Mouse (Mus musculus) neutrophil, adult 65 days (primary cell): ENCODE data around the gene Prss38. TPM values are rescaled to one million over a fixed set of nuclear protein-coding genes. Genes with fewer than 3 reads are reported as not detected.

Experiments
- total RNA-seq: library from RNA; stranded (reverse); gene quantifications from 2 replicates; pipeline ENCODE4 v1.2.4, GENCODE M21; 2023

The Prss38 gene
- not detected in 2 replicates for total RNA-seq

DNA sequence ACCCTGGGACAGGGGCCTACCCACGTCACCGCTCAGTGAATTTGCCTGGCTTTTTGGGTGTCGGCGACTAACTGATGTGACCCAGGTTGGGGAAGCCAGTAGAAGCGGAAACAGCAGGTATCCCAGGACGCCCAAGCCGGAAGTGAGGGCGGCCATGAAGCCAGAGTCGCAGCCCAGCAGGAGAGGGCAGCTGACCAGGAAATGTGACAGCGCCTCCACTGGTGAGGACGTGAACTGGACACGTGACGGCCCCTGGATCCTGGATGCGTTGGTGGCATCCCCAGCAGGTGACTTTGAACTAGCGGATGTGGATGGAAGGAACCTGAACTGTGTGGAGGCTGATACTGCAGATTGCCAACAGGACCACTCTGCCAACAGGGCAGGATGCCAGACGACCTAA is at the start of gene Prss38:
Gene Prss38 (minus strand): TSS at position 183 of the 400 bp plus-strand sequence.

Other genes starting within 250 kb of the Prss38 start
- gene Obscn, start 239.3 kb downstream of the Prss38 start, total RNA-seq = not detected in 2 replicates
- gene Iba57, start 211.9 kb downstream of the Prss38 start, total RNA-seq = 2.1 and 4.1 TPM in 2 replicates
- 0.18 TPM in 1 of 2 replicates, not detected in the other for gene Gjc2, start 192.4 kb downstream of the Prss38 start, total RNA-seq
- 9.7 and 11.8 TPM in 2 replicates for gene Guk1, start 183.4 kb downstream of the Prss38 start, total RNA-seq
- gene Mrpl55, start 173.2 kb downstream of the Prss38 start, total RNA-seq = 7.0 and 7.5 TPM in 2 replicates
- gene 2310033P09Rik, start 167.3 kb downstream of the Prss38 start, total RNA-seq = 11.5 and 12.7 TPM in 2 replicates
- 338 and 342 TPM in 2 replicates for gene Arf1, start 147.4 kb downstream of the Prss38 start, total RNA-seq
- not detected in 2 replicates for gene Wnt3a, start 84.9 kb downstream of the Prss38 start, total RNA-seq
- gene Wnt9a, start 68.7 kb downstream of the Prss38 start, total RNA-seq = not detected in 2 replicates
- gene Jmjd4, start 74.4 kb upstream of the Prss38 start, total RNA-seq = 0.77 and 1.1 TPM in 2 replicates
- gene Snap47, start 75.5 kb upstream of the Prss38 start, total RNA-seq = 1.9 and 3.1 TPM in 2 replicates
- gene Zfp867, start 96.8 kb upstream of the Prss38 start, total RNA-seq = 0.22 and 0.29 TPM in 2 replicates
- 8.4 and 9.8 TPM in 2 replicates for gene Zkscan17, start 151.1 kb upstream of the Prss38 start, total RNA-seq
- 522 and 613 TPM in 2 replicates for gene Nlrp3, start 165.9 kb upstream of the Prss38 start, total RNA-seq
- not detected in 2 replicates for gene Olfr222, start 200.6 kb upstream of the Prss38 start, total RNA-seq
- gene Olfr223, start 217.6 kb upstream of the Prss38 start, total RNA-seq = not detected in 2 replicates